Mouse (Mus musculus) midbrain, postnatal 0 days (tissue): Measurements from ENCODE around the gene Opa3. TPM values are rescaled to one million over a fixed set of nuclear protein-coding genes. Genes with fewer than 3 reads are reported as not detected.
A peak's percentile ranks its signal among the peaks of the same experiment; 100 is the strongest.

Experiments used
- ATAC-seq: fragments of 200-750 bp; cut with Nextera tagmentation; 2 replicates; pipeline ENCODE4 v1.8.0; 2017; ENCODE audit warnings: moderate number of reproducible peaks, mild to moderate bottlenecking, moderate TSS enrichment, moderate library complexity; ENCODE audit not compliant: low FRiP score
- DNase-seq: peaks from one replicate; pipeline ENCODE4 v3.0.0-alpha.2; 2015; ENCODE audit warnings: low spot score
- H3K27ac ChIP-seq: fragments of 300-500 bp; sonication (generic); 2 replicates; pipeline ENCODE4 v1.5.1; 2014; ENCODE audit warnings: low read depth, mild to moderate bottlenecking, low read length, mixed read lengths
- H3K27me3 ChIP-seq: fragments of 300-500 bp; sonication (generic); 2 replicates; pipeline ENCODE4 v1.6.1; 2014; ENCODE audit warnings: low read length, control low read depth, mixed read lengths; ENCODE audit not compliant: insufficient read depth
- H3K36me3 ChIP-seq: fragments of 300-500 bp; sonication (generic); 2 replicates; pipeline ENCODE4 v1.6.1; 2014; ENCODE audit warnings: low read length, control low read depth, mixed read lengths; ENCODE audit not compliant: insufficient read depth
- H3K4me1 ChIP-seq: fragments of 300-500 bp; sonication (generic); 2 replicates; pipeline ENCODE4 v1.6.1; 2014; ENCODE audit warnings: mild to moderate bottlenecking, control low read depth, antibody characterized with exemption, low read length, mixed read lengths; ENCODE audit not compliant: insufficient read depth
- H3K4me2 ChIP-seq: fragments of 300-500 bp; sonication (generic); 2 replicates; pipeline ENCODE4 v1.6.1; 2014; ENCODE audit warnings: low read depth, mild to moderate bottlenecking, low read length, mixed read lengths; ENCODE audit not compliant: poor library complexity, severe bottlenecking
- H3K4me3 ChIP-seq: fragments of 300-500 bp; sonication (generic); 2 replicates; pipeline ENCODE4 v1.5.1; 2014; ENCODE audit warnings: low read depth, mild to moderate bottlenecking, low read length, moderate library complexity
- H3K9ac ChIP-seq: fragments of 300-500 bp; sonication (generic); replicated peaks from 2 replicates; pipeline ENCODE4 v1.6.1; 2014; ENCODE audit warnings: mild to moderate bottlenecking, low read length, moderate library complexity, mixed read lengths; ENCODE audit not compliant: poor library complexity, severe bottlenecking
- H3K9me3 ChIP-seq: fragments of 300-500 bp; sonication (generic); 2 replicates; pipeline ENCODE4 v1.6.1; 2016; ENCODE audit warnings: low read length, control low read depth
- CTCF ChIP-seq: IDR thresholded peaks from 2 replicates; pipeline ENCODE4 v1.5.1; 2016; ENCODE audit warnings: antibody characterized with exemption, mild to moderate bottlenecking
- WGBS: fragments of 180-500 bp; shearing (Covaris S2); extraction: QIAGEN DNeasy Blood & Tissue Kit; methylation state at CpG from one replicate; pipeline ENCODE4 v1.1.7; 2014; 5-methylcytosine and 5-hydroxymethylcytosine counted together
- polyA plus RNA-seq: library from polyadenylated mRNA; unstranded; fragments of >200 nt; fragmentation: Nextera tagmentation; extraction: Ambion mirVana; gene quantifications from 2 replicates; pipeline ENCODE4 v1.2.1, GENCODE M21; 2015
- total RNA-seq: library from RNA; depleted of rRNA; stranded (reverse); fragments of >200 nt; gene quantifications from 2 replicates; pipeline ENCODE4 v1.2.3, GENCODE M21; 2014

The Opa3 gene
- total and polyA plus RNA-seq, 2 experiments from 2014 or later = 33.9 to 34.8 TPM

- H3K4me1 ChIP-seq = no peaks in the 10 kb centered on the region
- no peak overlapping the region for H3K9ac ChIP-seq
- WGBS = 63% methylated on average over 5 of the region's 5 CpGs
- H3K36me3 ChIP-seq = peaks cover 19% of the 10 kb centered on the region
- no peak for DNase-seq
- H3K27me3 ChIP-seq = no peaks in the 10 kb centered on the region
- no peak overlapping the region for H3K4me3 ChIP-seq
- no peak overlapping the region for H3K27ac ChIP-seq
- no peak for TF ChIP-seq CTCF
- no peak overlapping the region for H3K4me2 ChIP-seq
- ATAC-seq = no peak
- no peaks in the 10 kb centered on the region for H3K9me3 ChIP-seq
These were observed 25.3 kb downstream of the Opa3 start for GRCm38 (mm10) chr7:19253437-19253836.

GRCm38 (mm10) chr7:19255395-19255794, 27.3 kb downstream of the Opa3 start:
- Histone ChIP-seq H3K9ac (no peak overlapping the region), H3K27ac (no peak overlapping the region), H3K4me2 (no peak overlapping the region), H3K9me3 (no peaks in the 10 kb centered on the region), H3K4me3 (no peak overlapping the region), H3K4me1 (no peaks in the 10 kb centered on the region), H3K36me3 (peaks cover 28% of the 10 kb centered on the region), H3K27me3 (no peaks in the 10 kb centered on the region)
- DNase-seq = no peak
- TF ChIP-seq CTCF = no peak
- WGBS = 90% methylated on average over 17 of the region's 17 CpGs
- ATAC-seq = no peak

- H3K4me2 ChIP-seq = no peak overlapping the region
- no peak for DNase-seq
- 91% methylated on average over 7 of the region's 7 CpGs for WGBS
- H3K4me3 ChIP-seq = no peak overlapping the region
- no peaks in the 10 kb centered on the region for H3K27me3 ChIP-seq
- peaks cover 35% of the 10 kb centered on the region for H3K36me3 ChIP-seq
- no peaks in the 10 kb centered on the region for H3K4me1 ChIP-seq
- H3K27ac ChIP-seq = no peak overlapping the region
- H3K9me3 ChIP-seq = no peaks in the 10 kb centered on the region
- no peak for ATAC-seq
- H3K9ac ChIP-seq = no peak overlapping the region
- no peak for TF ChIP-seq CTCF
These were observed 28.4 kb downstream of the Opa3 start for GRCm38 (mm10) chr7:19256567-19256966.

- Histone ChIP-seq H3K9me3 (no peaks in the 10 kb centered on the region), H3K4me2 (no peak overlapping the region), H3K27ac (no peak overlapping the region), H3K27me3 (no peaks in the 10 kb centered on the region), H3K4me3 (no peak overlapping the region), H3K4me1 (no peaks in the 10 kb centered on the region), H3K36me3 (peaks cover 45% of the 10 kb centered on the region), H3K9ac (no peak overlapping the region)
- WGBS = 41% methylated on average over 11 of the region's 11 CpGs
- no peak for TF ChIP-seq CTCF
- peak; percentile 84 for DNase-seq
- peak; percentile 69 for ATAC-seq
These were observed 29.4 kb downstream of the Opa3 start for GRCm38 (mm10) chr7:19257390-19258022.

GRCm38 (mm10) chr7:19258336-19258735, 30.2 kb downstream of the Opa3 start:
- no peaks in the 10 kb centered on the region for H3K27me3 ChIP-seq
- H3K4me2 ChIP-seq = no peak overlapping the region
- H3K27ac ChIP-seq = no peak overlapping the region
- no peak for TF ChIP-seq CTCF
- H3K4me3 ChIP-seq = no peak overlapping the region
- WGBS = 64% methylated on average over 3 of the region's 3 CpGs
- no peaks in the 10 kb centered on the region for H3K9me3 ChIP-seq
- no peak for ATAC-seq
- H3K9ac ChIP-seq = no peak overlapping the region
- H3K4me1 ChIP-seq = no peaks in the 10 kb centered on the region
- no peak for DNase-seq
- peaks cover 49% of the 10 kb centered on the region for H3K36me3 ChIP-seq

GRCm38 (mm10) chr7:19265147-19265546, 37.0 kb downstream of the Opa3 start:
- Histone ChIP-seq H3K27me3 (no peaks in the 10 kb centered on the region), H3K36me3 (peaks cover 32% of the 10 kb centered on the region), H3K4me3 (no peak overlapping the region), H3K4me1 (peaks cover 3% of the 10 kb centered on the region; the same call in 1 of the 2 replicates), H3K9me3 (no peaks in the 10 kb centered on the region), H3K4me2 (no peak overlapping the region), H3K27ac (no peak overlapping the region), H3K9ac (no peak overlapping the region)
- 83% methylated on average over 7 of the region's 7 CpGs for WGBS
- no peak for TF ChIP-seq CTCF
- ATAC-seq (no peak), DNase-seq (no peak)
